Mouse (Mus musculus): ENCODE data around the gene Rnf123. TPM values are rescaled to one million over a fixed set of nuclear protein-coding genes. Genes with fewer than 3 reads are reported as not detected.
A peak's percentile ranks its signal among the peaks of the same experiment; 100 is the strongest.
"Not testable (repeated sequence)": the region's sequence is repeated elsewhere in the genome, so short reads cannot be mapped to it uniquely, and the experiment has no call there.

Rnf123 gene
- polyA plus RNA-seq, 1 experiment from 2014 or later, result 51.6 TPM

- not testable (repeated sequence) for H3K27ac ChIP-seq (replicated peaks); H3K4me2 ChIP-seq; H3K27me3 ChIP-seq (replicated peaks); H3K4me3 ChIP-seq (replicated peaks); H3K9ac ChIP-seq (replicated peaks); H3K36me3 ChIP-seq; H3K9me3 ChIP-seq (replicated peaks); H3K4me1 ChIP-seq; ATAC-seq (ENCODE audit: low FRiP score)
- 98% methylated on average over 2 of the region's 2 CpGs for WGBS
These were observed 69.6 kb downstream of the Rnf123 start for GRCm38 (mm10) chr9:108013577-108013976.

- Histone ChIP-seq H3K9me3 (replicated peaks) (no peaks in the 10 kb centered on the region), H3K27me3 (replicated peaks) (no peaks in the 10 kb centered on the region), H3K4me3 (replicated peaks) (no peak overlapping the region), H3K36me3 (no peaks in the 10 kb centered on the region), H3K9ac (replicated peaks) (no peak overlapping the region), H3K27ac (replicated peaks) (no peak overlapping the region), H3K4me1 (peaks cover 12% of the 10 kb centered on the region), H3K4me2 (no peak overlapping the region)
- no peak for ATAC-seq (ENCODE audit: low FRiP score)
These were observed 72.8 kb downstream of the Rnf123 start for GRCm38 (mm10) chr9:108010385-108010784.

GRCm38 (mm10) chr9:108008041-108008440 lies 75.1 kb downstream of the Rnf123 start:
- Histone ChIP-seq H3K27ac (replicated peaks) (no peak overlapping the region), H3K9ac (replicated peaks) (no peak overlapping the region), H3K27me3 (replicated peaks) (no peaks in the 10 kb centered on the region), H3K4me3 (replicated peaks) (no peak overlapping the region), H3K4me1 (peaks cover 32% of the 10 kb centered on the region), H3K4me2 (no peak overlapping the region), H3K9me3 (replicated peaks) (no peaks in the 10 kb centered on the region), H3K36me3 (no peaks in the 10 kb centered on the region; the same call in 1 of the 2 replicates)
- ATAC-seq (ENCODE audit: low FRiP score), result no peak
- WGBS, result 88% methylated on average over 5 of the region's 5 CpGs

GRCm38 (mm10) chr9:108003531-108003890 lies 79.6 kb downstream of the Rnf123 start:
- 9% methylated on average over 8 of the region's 8 CpGs for WGBS
- H3K9ac ChIP-seq (replicated peaks), result peak overlapping the region; percentile 92
- H3K36me3 ChIP-seq, result no peaks in the 10 kb centered on the region; the same call in 1 of the 2 replicates
- ATAC-seq (ENCODE audit: low FRiP score), result no peak
- peak overlapping the region; percentile 69 for H3K4me3 ChIP-seq (replicated peaks)
- H3K9me3 ChIP-seq (replicated peaks), result no peaks in the 10 kb centered on the region
- peaks cover 35% of the 10 kb centered on the region for H3K4me1 ChIP-seq
- peak overlapping the region; percentile 94 for H3K27ac ChIP-seq (replicated peaks)
- H3K4me2 ChIP-seq, result peak overlapping the region; percentile 81
- no peaks in the 10 kb centered on the region for H3K27me3 ChIP-seq (replicated peaks)

GRCm38 (mm10) chr9:108002778-108003530 lies 80.2 kb downstream of the Rnf123 start:
- Histone ChIP-seq H3K27ac (replicated peaks) (peak overlapping the region; percentile 94), H3K4me2 (peak overlapping the region; percentile 81), H3K4me3 (replicated peaks) (peak overlapping the region; percentile 69), H3K9ac (replicated peaks) (peak overlapping the region; percentile 92), H3K9me3 (replicated peaks) (no peaks in the 10 kb centered on the region), H3K36me3 (no peaks in the 10 kb centered on the region; the same call in 1 of the 2 replicates), H3K27me3 (replicated peaks) (no peaks in the 10 kb centered on the region), H3K4me1 (peaks cover 30% of the 10 kb centered on the region)
- under 1% methylated on average over 50 of the region's 50 CpGs for WGBS
- peak; percentile 40 for ATAC-seq (ENCODE audit: low FRiP score)

- under 1% methylated on average over 51 of the region's 51 CpGs for WGBS
- ATAC-seq (ENCODE audit: low FRiP score), result peak; percentile 99
- H3K36me3 ChIP-seq, result no peaks in the 10 kb centered on the region; the same call in 1 of the 2 replicates
These were observed 81.0 kb downstream of the Rnf123 start, which contains the start of gene Ip6k1 for GRCm38 (mm10) chr9:108001922-108002770. Gene Ip6k1, plus strand, starts transcription at chr9:108002501.

More at GRCm38 (mm10) chr9:108001922-108002770, 81.0 kb downstream of the Rnf123 start, which contains the start of gene Ip6k1:
- H3K4me1 ChIP-seq, result peaks cover 29% of the 10 kb centered on the region
- no peaks in the 10 kb centered on the region for H3K27me3 ChIP-seq (replicated peaks)
- H3K9ac ChIP-seq (replicated peaks), result peak within 1 kb of the TSS; percentile 92
- peak within 1 kb of the TSS; percentile 81 for H3K4me2 ChIP-seq
- H3K9me3 ChIP-seq (replicated peaks), result no peaks in the 10 kb centered on the region
- peak within 1 kb of the TSS; percentile 94 for H3K27ac ChIP-seq (replicated peaks)
- H3K4me3 ChIP-seq (replicated peaks), result peak within 1 kb of the TSS; percentile 69

Small RNA genes lying within 50 kb of the gene (microRNA-seq; reads per million reads assigned to microRNA genes)
- gene Gm47303 (not detected), gene Mir7088 (not detected)

Other genes with a start within 250 kb of the Rnf123 start
- gene Rbm6, start 210.1 kb downstream of the Rnf123 start, polyA plus RNA-seq (2015; fragmentation: Nextera tagmentation; extraction: Ambion mirVana), result 85.4 and 86.3 TPM in 2 replicates
- 23.0 and 23.3 TPM in 2 replicates for gene Mon1a, start 195.2 kb downstream of the Rnf123 start, polyA plus RNA-seq (2015; fragmentation: Nextera tagmentation; extraction: Ambion mirVana)
- 3.4 and 4.3 TPM in 2 replicates for gene Mst1r, start 176.5 kb downstream of the Rnf123 start, polyA plus RNA-seq (2015; fragmentation: Nextera tagmentation; extraction: Ambion mirVana)
- gene Actl11, start 154.9 kb downstream of the Rnf123 start, polyA plus RNA-seq (2015; fragmentation: Nextera tagmentation; extraction: Ambion mirVana), result not detected in 2 replicates
- 43.3 and 49.1 TPM in 2 replicates for gene Camkv, start 147.7 kb downstream of the Rnf123 start, polyA plus RNA-seq (2015; fragmentation: Nextera tagmentation; extraction: Ambion mirVana)
- 6.1 and 10.2 TPM in 2 replicates for gene Traip, start 133.2 kb downstream of the Rnf123 start, polyA plus RNA-seq (2015; fragmentation: Nextera tagmentation; extraction: Ambion mirVana)
- gene Uba7, start 107.8 kb downstream of the Rnf123 start, polyA plus RNA-seq (2015; fragmentation: Nextera tagmentation; extraction: Ambion mirVana), result 5.6 and 23.0 TPM in 2 replicates
- 1.2 and 3.1 TPM in 2 replicates for gene Gm20661, start 100.3 kb downstream of the Rnf123 start, polyA plus RNA-seq (2015; fragmentation: Nextera tagmentation; extraction: Ambion mirVana)
- 21.0 and 30.4 TPM in 2 replicates for gene Inka1, start 97.5 kb downstream of the Rnf123 start, polyA plus RNA-seq (2015; fragmentation: Nextera tagmentation; extraction: Ambion mirVana)
- 1.5 and 3.5 TPM in 2 replicates for gene Cdhr4, start 90.8 kb downstream of the Rnf123 start, polyA plus RNA-seq (2015; fragmentation: Nextera tagmentation; extraction: Ambion mirVana)
- 0.59 and 1.1 TPM in 2 replicates for gene Gm20662, start 87.0 kb downstream of the Rnf123 start, polyA plus RNA-seq (2015; fragmentation: Nextera tagmentation; extraction: Ambion mirVana)
- 88.6 and 99.1 TPM in 2 replicates for gene Ip6k1, start 80.8 kb downstream of the Rnf123 start, polyA plus RNA-seq (2015; fragmentation: Nextera tagmentation; extraction: Ambion mirVana)
- gene Gmppb, start 34.1 kb downstream of the Rnf123 start, polyA plus RNA-seq (2015; fragmentation: Nextera tagmentation; extraction: Ambion mirVana), result 22.0 and 28.9 TPM in 2 replicates
- 2.2 and 2.8 TPM in 2 replicates for gene Amigo3, start 30.2 kb downstream of the Rnf123 start, polyA plus RNA-seq (2015; fragmentation: Nextera tagmentation; extraction: Ambion mirVana)
- gene Mst1, start 2.9 kb downstream of the Rnf123 start, polyA plus RNA-seq (2015; fragmentation: Nextera tagmentation; extraction: Ambion mirVana), result 0.50 TPM in 1 of 2 replicates, not detected in the other
- 52.3 and 53.5 TPM in 2 replicates for gene Apeh, start 11.3 kb upstream of the Rnf123 start, polyA plus RNA-seq (2015; fragmentation: Nextera tagmentation; extraction: Ambion mirVana)
- 8.8 and 9.7 TPM in 2 replicates for gene Bsn, start 107.0 kb upstream of the Rnf123 start, polyA plus RNA-seq (2015; fragmentation: Nextera tagmentation; extraction: Ambion mirVana)
- gene Dag1, start 180.6 kb upstream of the Rnf123 start, polyA plus RNA-seq (2015; fragmentation: Nextera tagmentation; extraction: Ambion mirVana), result 64.0 and 70.4 TPM in 2 replicates
- 117 and 136 TPM in 2 replicates for gene Nicn1, start 207.1 kb upstream of the Rnf123 start, polyA plus RNA-seq (2015; fragmentation: Nextera tagmentation; extraction: Ambion mirVana)
- 24.2 and 30.5 TPM in 2 replicates for gene Amt, start 213.5 kb upstream of the Rnf123 start, polyA plus RNA-seq (2015; fragmentation: Nextera tagmentation; extraction: Ambion mirVana)
- 261 and 304 TPM in 2 replicates for gene Rhoa, start 222.8 kb upstream of the Rnf123 start, polyA plus RNA-seq (2015; fragmentation: Nextera tagmentation; extraction: Ambion mirVana)
- gene Tcta, start 222.8 kb upstream of the Rnf123 start, polyA plus RNA-seq (2015; fragmentation: Nextera tagmentation; extraction: Ambion mirVana), result 49.2 and 52.0 TPM in 2 replicates

Measured in neural tube, embryonic 15.5 days (tissue).